Mouse (Mus musculus) neural tube, embryonic 13.5 days (tissue): ENCODE results near the gene Magi3. TPM values are rescaled to one million over a fixed set of nuclear protein-coding genes. Genes with fewer than 3 reads are reported as not detected.

Experiments used
- ATAC-seq: fragments of 200-750 bp; cut with Nextera tagmentation; 2 replicates; pipeline ENCODE4 v1.8.0; 2017; ENCODE audit warnings: low read depth, mild to moderate bottlenecking, moderate TSS enrichment, moderate library complexity
- H3K27ac ChIP-seq: fragments of 300-500 bp; sonication (generic); replicated peaks from 2 replicates; pipeline ENCODE4 v1.5.1; 2015; ENCODE audit warnings: moderate library complexity, mild to moderate bottlenecking, inconsistent platforms
- H3K27me3 ChIP-seq: fragments of 300-500 bp; sonication (generic); 2 replicates; pipeline ENCODE4 v1.6.1; 2015; ENCODE audit warnings: mild to moderate bottlenecking, inconsistent platforms
- H3K36me3 ChIP-seq: fragments of 300-500 bp; sonication (generic); 2 replicates; pipeline ENCODE4 v1.6.1; 2015; ENCODE audit warnings: mild to moderate bottlenecking, inconsistent platforms
- H3K4me1 ChIP-seq: fragments of 300-500 bp; sonication (generic); replicated peaks from 2 replicates; pipeline ENCODE4 v1.6.1; 2015; ENCODE audit warnings: inconsistent platforms
- H3K4me2 ChIP-seq: fragments of 300-500 bp; sonication (generic); 2 replicates; pipeline ENCODE4 v1.6.1; 2015; ENCODE audit warnings: inconsistent platforms, mild to moderate bottlenecking, moderate library complexity
- H3K4me3 ChIP-seq: fragments of 300-500 bp; sonication (generic); 2 replicates; pipeline ENCODE4 v1.5.1; 2015; ENCODE audit warnings: mild to moderate bottlenecking, inconsistent platforms
- H3K9ac ChIP-seq: fragments of 300-500 bp; sonication (generic); 2 replicates; pipeline ENCODE4 v1.6.1; 2015; ENCODE audit warnings: moderate library complexity, mild to moderate bottlenecking, inconsistent platforms
- H3K9me3 ChIP-seq: fragments of 300-500 bp; sonication (generic); 2 replicates; pipeline ENCODE4 v1.6.1; 2016; ENCODE audit warnings: inconsistent platforms
- WGBS: fragments of 180-500 bp; shearing (Covaris S2); methylation state at CpG from one replicate; pipeline ENCODE4 v1.1.7; 2015; 5-methylcytosine and 5-hydroxymethylcytosine counted together
- polyA plus RNA-seq: library from polyadenylated mRNA; unstranded; fragments of >200 nt; fragmentation: Nextera tagmentation; extraction: Ambion mirVana; gene quantifications from 2 replicates; pipeline ENCODE4 v1.2.1, GENCODE M21; 2015

The Magi3 gene
- 6.8 and 8.6 TPM in 2 replicates for polyA plus RNA-seq

DNA sequence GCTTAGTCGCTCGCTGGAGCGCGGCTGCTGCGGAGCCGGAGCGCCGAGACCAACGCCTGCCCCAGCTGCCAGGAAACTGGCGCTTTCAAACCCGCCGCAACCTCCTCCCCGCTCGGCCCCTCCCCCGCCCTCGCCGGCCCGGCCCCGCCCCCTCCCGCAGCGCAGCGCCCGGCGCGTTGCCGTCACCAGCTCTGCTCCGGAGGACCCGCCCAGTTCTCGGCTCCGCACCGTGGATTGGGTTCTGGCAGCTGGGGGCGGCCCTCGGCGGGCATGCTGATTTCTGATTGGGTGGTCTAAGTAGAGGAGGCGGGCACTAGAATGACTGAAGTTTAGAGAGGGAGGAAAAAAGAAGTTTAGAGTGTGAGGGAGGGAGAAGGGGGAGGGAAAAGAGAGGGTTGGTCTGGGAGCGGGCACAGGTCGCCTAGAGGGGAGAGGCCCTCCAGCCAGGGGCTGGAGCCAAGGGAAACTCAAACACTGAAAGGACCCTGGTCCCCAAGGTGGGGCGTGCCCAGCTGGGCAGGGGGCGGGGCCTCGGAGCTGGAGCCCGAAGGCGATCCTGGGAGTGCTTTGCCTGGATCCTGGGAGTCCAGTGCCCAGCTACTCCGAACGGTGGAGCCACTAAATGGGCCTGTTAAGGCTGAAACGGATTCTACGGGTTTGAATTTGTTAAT is at the start of gene Magi3:
Magi3 (minus strand) TSS at position 80 of the 671 bp plus-strand sequence.
- Histone ChIP-seq H3K9me3 (no peaks in the 10 kb centered on the region), H3K4me1 (peaks cover 21% of the 10 kb centered on the region), H3K9ac (peak within 1 kb of the TSS; percentile 90), H3K27ac (peak within 1 kb of the TSS; percentile 97), H3K4me2 (peak within 1 kb of the TSS; percentile 70), H3K4me3 (peak within 1 kb of the TSS; percentile 83), H3K36me3 (no peaks in the 10 kb centered on the region), H3K27me3 (no peaks in the 10 kb centered on the region)
- peak; percentile 99 for ATAC-seq
- under 1% methylated on average over 46 of the region's 46 CpGs for WGBS

GRCm38 (mm10) chr3:104264530-104265145 is 44.5 kb upstream of the Magi3 start:
- Histone ChIP-seq H3K4me2 (no peak overlapping the region), H3K4me1 (peaks cover 2% of the 10 kb centered on the region; the same call in 1 of the 2 replicates), H3K4me3 (no peak overlapping the region), H3K9ac (no peak overlapping the region), H3K27ac (no peak overlapping the region), H3K9me3 (no peaks in the 10 kb centered on the region), H3K36me3 (no peaks in the 10 kb centered on the region), H3K27me3 (no peaks in the 10 kb centered on the region)
- no peak for ATAC-seq
- 90% methylated on average over 6 of the region's 6 CpGs for WGBS

GRCm38 (mm10) chr3:104260221-104260620 is 40.0 kb upstream of the Magi3 start:
- 45% methylated on average over 5 of the region's 5 CpGs for WGBS

DNA sequence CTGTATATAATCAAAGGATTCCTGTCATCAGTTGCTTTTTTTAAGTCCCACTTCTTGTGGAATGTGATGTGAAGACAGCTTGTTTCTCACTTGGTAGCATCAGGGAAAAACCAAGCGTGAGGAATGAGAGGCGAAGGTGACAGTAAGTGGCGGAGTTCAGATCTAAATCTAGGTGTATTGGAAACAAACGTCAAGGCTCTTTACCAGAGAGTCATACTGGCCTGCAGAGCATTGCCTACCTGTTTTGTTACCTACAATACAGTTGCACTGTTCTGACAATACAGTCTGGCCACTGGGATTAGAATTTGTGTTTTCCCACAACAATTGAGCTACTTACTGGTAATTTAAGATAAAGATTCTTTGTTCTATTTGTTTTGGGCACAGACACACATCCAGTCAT is 39.0 kb upstream of the Magi3 start:
- WGBS: 91% methylated on average over 4 of the region's 4 CpGs
- Histone ChIP-seq H3K9ac (no peak overlapping the region), H3K27ac (no peak overlapping the region), H3K4me2 (no peak overlapping the region), H3K4me1 (peaks cover 5% of the 10 kb centered on the region; the same call in 1 of the 2 replicates), H3K9me3 (no peaks in the 10 kb centered on the region), H3K36me3 (no peaks in the 10 kb centered on the region), H3K4me3 (no peak overlapping the region), H3K27me3 (no peaks in the 10 kb centered on the region)
- ATAC-seq: no peak

More at GRCm38 (mm10) chr3:104260221-104260620, 40.0 kb upstream of the Magi3 start:
- Histone ChIP-seq H3K4me3 (no peak overlapping the region), H3K9ac (no peak overlapping the region), H3K27ac (no peak overlapping the region; the same call in 1 of the 2 replicates), H3K4me2 (no peak overlapping the region), H3K27me3 (no peaks in the 10 kb centered on the region), H3K36me3 (no peaks in the 10 kb centered on the region), H3K4me1 (peaks cover 5% of the 10 kb centered on the region; the same call in 1 of the 2 replicates), H3K9me3 (no peaks in the 10 kb centered on the region)
- no peak for ATAC-seq

- no peak for ATAC-seq
- H3K9me3 ChIP-seq: no peaks in the 10 kb centered on the region
- H3K36me3 ChIP-seq: no peaks in the 10 kb centered on the region
- no peak overlapping the region for H3K9ac ChIP-seq
- H3K4me1 ChIP-seq: peaks cover 5% of the 10 kb centered on the region; the same call in 1 of the 2 replicates
- H3K4me2 ChIP-seq: no peak overlapping the region
- H3K27me3 ChIP-seq: no peaks in the 10 kb centered on the region
- H3K4me3 ChIP-seq: no peak overlapping the region
- no peak overlapping the region for H3K27ac ChIP-seq
- WGBS: 74% methylated on average over 3 of the region's 3 CpGs
Observed at GRCm38 (mm10) chr3:104257041-104257440, 36.9 kb upstream of the Magi3 start.

DNA sequence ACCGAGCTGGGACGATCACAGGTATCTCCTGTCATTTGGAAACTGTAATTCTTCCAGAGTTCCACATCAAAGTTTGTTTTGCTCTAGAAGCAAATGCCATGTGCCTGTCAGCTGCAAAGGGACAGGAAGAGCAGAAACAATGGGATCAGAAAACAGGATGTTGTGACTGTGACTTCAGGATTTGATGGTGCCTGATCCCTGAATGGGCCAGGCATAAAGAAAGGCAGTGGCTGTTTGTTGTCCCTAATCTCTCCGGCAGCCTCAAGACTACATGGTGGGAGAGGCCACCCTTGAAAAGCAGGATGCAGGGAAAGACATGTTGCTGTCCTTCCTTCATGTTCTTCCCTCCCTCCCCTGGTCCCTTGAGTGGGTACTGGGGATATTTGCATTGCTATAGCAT is 33.6 kb upstream of the Magi3 start:
- H3K9me3 ChIP-seq: no peaks in the 10 kb centered on the region
- no peaks in the 10 kb centered on the region for H3K36me3 ChIP-seq
- 53% methylated on average over 3 of the region's 3 CpGs for WGBS
- no peak overlapping the region for H3K27ac ChIP-seq
- no peaks in the 10 kb centered on the region for H3K4me1 ChIP-seq
- H3K4me3 ChIP-seq: no peak overlapping the region
- no peak overlapping the region for H3K4me2 ChIP-seq
- H3K27me3 ChIP-seq: no peaks in the 10 kb centered on the region
- no peak for ATAC-seq
- H3K9ac ChIP-seq: no peak overlapping the region

DNA sequence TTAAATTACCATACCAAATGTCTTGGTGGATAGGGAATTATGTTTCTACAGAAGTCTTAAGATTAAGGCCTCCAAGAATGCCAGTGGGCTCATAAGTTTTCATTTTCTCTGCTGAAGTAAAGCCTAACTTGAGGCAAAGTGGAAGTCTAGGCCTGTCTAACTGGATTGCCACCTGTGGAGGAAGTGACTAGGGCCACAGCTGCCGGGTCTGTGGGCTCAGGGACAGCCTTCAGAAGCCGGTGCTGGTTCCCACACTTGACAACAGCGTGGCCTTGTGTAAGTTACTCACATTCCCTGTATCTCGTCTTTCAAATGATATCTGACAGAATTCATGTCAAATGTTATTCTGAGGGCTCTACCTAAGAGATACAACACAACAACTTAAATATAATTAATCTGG is 27.7 kb upstream of the Magi3 start:
- no peak overlapping the region for H3K27ac ChIP-seq
- no peaks in the 10 kb centered on the region for H3K9me3 ChIP-seq
- WGBS: 84% methylated on average over 4 of the region's 4 CpGs
- H3K9ac ChIP-seq: no peak overlapping the region
- ATAC-seq: no peak
- H3K4me3 ChIP-seq: no peak overlapping the region
- no peaks in the 10 kb centered on the region for H3K27me3 ChIP-seq
- H3K4me1 ChIP-seq: no peaks in the 10 kb centered on the region
- no peak overlapping the region for H3K4me2 ChIP-seq
- H3K36me3 ChIP-seq: no peaks in the 10 kb centered on the region

DNA sequence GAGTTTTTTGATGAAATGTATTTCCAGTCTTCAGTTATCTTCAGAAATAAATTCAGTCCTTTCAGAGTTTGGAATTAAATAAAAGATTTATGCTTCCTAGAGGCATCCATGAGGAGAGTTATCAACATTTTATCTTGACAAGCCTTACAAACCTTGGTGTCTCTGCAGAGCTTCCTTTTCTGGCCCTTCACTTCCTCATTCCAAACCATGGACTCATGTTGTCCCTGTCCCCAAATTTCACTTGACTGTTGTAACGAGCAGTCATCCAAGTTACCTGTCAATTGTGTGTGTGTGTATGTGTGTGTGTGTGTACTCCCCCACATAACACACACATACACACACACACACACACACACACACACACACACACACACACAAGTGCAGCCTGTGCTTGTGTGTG is 26.9 kb upstream of the Magi3 start:
- H3K27ac ChIP-seq: no peak overlapping the region
- no peak overlapping the region for H3K4me2 ChIP-seq
- H3K27me3 ChIP-seq: no peaks in the 10 kb centered on the region
- no peaks in the 10 kb centered on the region for H3K9me3 ChIP-seq
- ATAC-seq: no peak
- H3K9ac ChIP-seq: no peak overlapping the region
- no peak overlapping the region for H3K4me3 ChIP-seq
- no peaks in the 10 kb centered on the region for H3K4me1 ChIP-seq
- no peaks in the 10 kb centered on the region for H3K36me3 ChIP-seq
- WGBS: 75% methylated on average over 1 of the region's 1 CpGs

DNA sequence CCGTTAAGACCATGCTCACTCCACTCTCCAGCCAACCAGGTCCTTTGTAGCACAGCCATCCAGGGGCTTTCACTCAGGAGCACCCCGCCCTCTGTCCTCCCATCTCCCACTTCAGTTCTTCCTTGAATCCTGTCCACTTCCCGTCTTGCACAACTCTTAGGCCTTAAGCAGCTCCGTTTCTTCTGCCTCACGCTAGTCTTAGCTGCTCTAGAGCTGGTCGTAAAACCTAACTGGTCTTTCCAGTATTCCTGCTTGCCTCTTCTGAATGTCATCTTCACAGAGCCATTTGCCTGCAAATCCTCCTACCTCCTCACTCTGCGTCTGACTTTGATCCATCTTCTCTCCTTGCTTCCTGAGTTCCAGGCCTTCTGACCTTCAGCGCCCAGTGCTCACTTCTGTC is 24.2 kb upstream of the Magi3 start:
- Histone ChIP-seq H3K4me3 (no peak overlapping the region), H3K9me3 (no peaks in the 10 kb centered on the region), H3K27me3 (no peaks in the 10 kb centered on the region), H3K9ac (no peak overlapping the region), H3K4me1 (no peaks in the 10 kb centered on the region), H3K27ac (no peak overlapping the region), H3K36me3 (no peaks in the 10 kb centered on the region), H3K4me2 (no peak overlapping the region)
- WGBS: 85% methylated on average over 8 of the region's 8 CpGs
- no peak for ATAC-seq

GRCm38 (mm10) chr3:104243972-104244371 is 23.8 kb upstream of the Magi3 start:
- no peak overlapping the region for H3K4me3 ChIP-seq
- 79% methylated on average over 6 of the region's 6 CpGs for WGBS
- H3K27me3 ChIP-seq: no peaks in the 10 kb centered on the region
- ATAC-seq: no peak
- H3K9ac ChIP-seq: no peak overlapping the region
- H3K4me1 ChIP-seq: no peaks in the 10 kb centered on the region
- H3K36me3 ChIP-seq: no peaks in the 10 kb centered on the region
- no peak overlapping the region for H3K4me2 ChIP-seq
- H3K9me3 ChIP-seq: no peaks in the 10 kb centered on the region
- H3K27ac ChIP-seq: no peak overlapping the region

- no peak overlapping the region for H3K4me3 ChIP-seq
- no peaks in the 10 kb centered on the region for H3K27me3 ChIP-seq
- no peaks in the 10 kb centered on the region for H3K9me3 ChIP-seq
- no peak overlapping the region for H3K9ac ChIP-seq
- H3K4me1 ChIP-seq: peaks cover 22% of the 10 kb centered on the region
- ATAC-seq: no peak
- whole genome bisulfite sequencing: 95% methylated on average over 2 of the region's 2 CpGs
- no peak overlapping the region for H3K4me2 ChIP-seq
- no peaks in the 10 kb centered on the region for H3K36me3 ChIP-seq
- no peak overlapping the region for H3K27ac ChIP-seq
Observed at GRCm38 (mm10) chr3:104239785-104240184, 19.6 kb upstream of the Magi3 start.

GRCm38 (mm10) chr3:104239376-104239775 is 19.2 kb upstream of the Magi3 start:
- Histone ChIP-seq H3K4me3 (no peak overlapping the region), H3K9me3 (no peaks in the 10 kb centered on the region), H3K27me3 (no peaks in the 10 kb centered on the region), H3K4me2 (no peak overlapping the region), H3K27ac (no peak overlapping the region), H3K36me3 (no peaks in the 10 kb centered on the region), H3K9ac (no peak overlapping the region), H3K4me1 (peaks cover 22% of the 10 kb centered on the region)
- 83% methylated on average over 2 of the region's 2 CpGs for WGBS
- ATAC-seq: no peak
